Mouse (Mus musculus) E14TG2a.4 (cell line): Measurements from ENCODE around the gene Col6a6.

ENCODE experiments used
- CTCF ChIP-seq: conservative IDR thresholded peaks from 2 replicates; pipeline ENCODE4 v1.5.1; 2014; ENCODE audit warnings: low read length
- NANOG ChIP-seq: IDR thresholded peaks from 2 replicates; pipeline ENCODE4 v1.6.1; 2014; ENCODE audit warnings: borderline replicate concordance, low read length, mixed read lengths
- POU5F1 ChIP-seq: IDR thresholded peaks from 2 replicates; pipeline ENCODE4 v1.6.1; 2014; ENCODE audit warnings: low read length, borderline replicate concordance

GRCm38 (mm10) chr9:105684549-105685165 lies 143.3 kb downstream of the Col6a6 start:
- no peak for TF ChIP-seq CTCF
- TF ChIP-seq NANOG, result no peak
- TF ChIP-seq POU5F1, result no peak
